Mouse (Mus musculus) lung, embryonic 14.5 days (tissue): Measurements from ENCODE around the gene Hcn1. TPM values are rescaled to one million over a fixed set of nuclear protein-coding genes. Genes with fewer than 3 reads are reported as not detected.
A peak's percentile ranks its signal among the peaks of the same experiment; 100 is the strongest.

Source experiments
- ATAC-seq: fragments of 200-750 bp; cut with Nextera tagmentation; 2 replicates; pipeline ENCODE4 v1.8.0; 2017; ENCODE audit warnings: mild to moderate bottlenecking, moderate TSS enrichment, moderate library complexity; ENCODE audit not compliant: insufficient read depth
- DNase-seq: peaks from one replicate; pipeline ENCODE4 v3.0.0-alpha.2; 2015
- H3K27ac ChIP-seq: fragments of 300-500 bp; sonication (generic); 2 replicates; pipeline ENCODE4 v1.5.1; 2014; ENCODE audit warnings: low read depth, mild to moderate bottlenecking, moderate library complexity
- H3K27me3 ChIP-seq: fragments of 300-500 bp; sonication (generic); 2 replicates; pipeline ENCODE4 v1.6.1; 2014; ENCODE audit warnings: low read length, control low read depth; ENCODE audit not compliant: insufficient read depth
- H3K36me3 ChIP-seq: fragments of 300-500 bp; sonication (generic); 2 replicates; pipeline ENCODE4 v1.6.1; 2014; ENCODE audit warnings: control low read depth; ENCODE audit not compliant: insufficient read depth
- H3K4me1 ChIP-seq: fragments of 300-500 bp; sonication (generic); 2 replicates; pipeline ENCODE4 v1.6.1; 2014; ENCODE audit warnings: antibody characterized with exemption, control low read depth; ENCODE audit not compliant: insufficient read depth
- H3K4me2 ChIP-seq: fragments of 300-500 bp; sonication (generic); 2 replicates; pipeline ENCODE4 v1.6.1; 2014; ENCODE audit warnings: mild to moderate bottlenecking
- H3K4me3 ChIP-seq: fragments of 300-500 bp; sonication (generic); 2 replicates; pipeline ENCODE4 v1.5.1; 2014; ENCODE audit warnings: low read depth, low read length
- H3K9ac ChIP-seq: fragments of 300-500 bp; sonication (generic); 2 replicates; pipeline ENCODE4 v1.6.1; 2014
- H3K9me3 ChIP-seq: fragments of 300-500 bp; sonication (generic); 2 replicates; pipeline ENCODE4 v1.6.1; 2016; ENCODE audit warnings: low read depth, low read length, control low read depth
- CTCF ChIP-seq: IDR thresholded peaks from 2 replicates; pipeline ENCODE4 v1.5.1; 2016; ENCODE audit warnings: antibody characterized with exemption, low read depth
- WGBS: fragments of 180-500 bp; shearing (Covaris S2); extraction: QIAGEN DNeasy Blood & Tissue Kit; methylation state at CpG from one replicate; pipeline ENCODE4 v1.1.7; 2014; 5-methylcytosine and 5-hydroxymethylcytosine counted together
- polyA plus RNA-seq: library from polyadenylated mRNA; unstranded; fragments of >200 nt; fragmentation: Nextera tagmentation; extraction: Ambion mirVana; gene quantifications from 2 replicates; pipeline ENCODE4 v1.2.1, GENCODE M21; 2014

Hcn1 gene
- polyA plus RNA-seq, 1 experiment from 2014 or later = 0.36 TPM

- Histone ChIP-seq H3K9ac (no peak overlapping the region), H3K27me3 (no peaks in the 10 kb centered on the region), H3K4me2 (no peak overlapping the region), H3K36me3 (no peaks in the 10 kb centered on the region), H3K27ac (no peak overlapping the region), H3K9me3 (no peaks in the 10 kb centered on the region), H3K4me3 (no peak overlapping the region), H3K4me1 (no peaks in the 10 kb centered on the region)
- peak; percentile 62; the same call in 1 of the 2 replicates for ATAC-seq
- TF ChIP-seq CTCF = no peak
- 51% methylated on average over 5 of the region's 5 CpGs for WGBS
- DNase-seq = peak; percentile 26
Observed at GRCm38 (mm10) chr13:117827628-117828027, 225.5 kb downstream of the Hcn1 start.

- H3K27ac ChIP-seq = no peak overlapping the region
- no peak overlapping the region for H3K9ac ChIP-seq
- H3K27me3 ChIP-seq = no peaks in the 10 kb centered on the region
- DNase-seq (no peak), ATAC-seq (no peak)
- no peaks in the 10 kb centered on the region for H3K4me1 ChIP-seq
- WGBS = 67% methylated on average over 1 of the region's 1 CpGs
- TF ChIP-seq CTCF = no peak
- H3K4me3 ChIP-seq = no peak overlapping the region
- H3K4me2 ChIP-seq = no peak overlapping the region
- H3K36me3 ChIP-seq = no peaks in the 10 kb centered on the region
- no peaks in the 10 kb centered on the region for H3K9me3 ChIP-seq
Observed at GRCm38 (mm10) chr13:117836658-117837057, 234.5 kb downstream of the Hcn1 start.

DNA sequence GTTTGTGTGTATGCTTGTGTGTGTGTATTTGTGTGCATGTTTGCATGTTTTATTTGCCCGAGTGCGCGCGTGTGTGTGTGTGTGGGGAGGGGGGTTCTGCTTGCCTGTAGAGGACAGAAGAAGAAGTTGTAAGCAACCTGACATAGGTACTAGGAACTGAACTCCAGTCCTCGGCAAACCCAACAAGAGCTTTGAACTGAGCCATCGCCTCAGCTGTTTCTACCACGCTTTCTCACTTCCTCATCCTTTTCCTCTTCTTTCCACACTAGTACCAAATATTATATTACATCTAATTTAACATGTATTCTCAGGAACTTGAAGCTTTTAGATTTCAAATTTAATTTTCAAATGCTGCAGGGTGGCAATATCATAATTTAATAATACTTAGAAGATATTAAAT is 236.1 kb downstream of the Hcn1 start:
- Histone ChIP-seq H3K4me3 (no peak overlapping the region), H3K9me3 (no peaks in the 10 kb centered on the region), H3K27ac (no peak overlapping the region), H3K27me3 (no peaks in the 10 kb centered on the region), H3K9ac (no peak overlapping the region), H3K4me1 (no peaks in the 10 kb centered on the region), H3K4me2 (no peak overlapping the region), H3K36me3 (no peaks in the 10 kb centered on the region)
- TF ChIP-seq CTCF = no peak
- ATAC-seq (no peak), DNase-seq (no peak)
- WGBS = 87% methylated on average over 7 of the region's 7 CpGs

GRCm38 (mm10) chr13:117842366-117842765 is 240.2 kb downstream of the Hcn1 start:
- Histone ChIP-seq H3K9me3 (no peaks in the 10 kb centered on the region), H3K4me2 (no peak overlapping the region), H3K4me1 (no peaks in the 10 kb centered on the region), H3K9ac (no peak overlapping the region), H3K4me3 (no peak overlapping the region), H3K36me3 (no peaks in the 10 kb centered on the region), H3K27ac (no peak overlapping the region), H3K27me3 (no peaks in the 10 kb centered on the region)
- no peak for TF ChIP-seq CTCF
- DNase-seq = no peak
- ATAC-seq = no peak

- Histone ChIP-seq H3K4me2 (no peak overlapping the region), H3K9me3 (no peaks in the 10 kb centered on the region), H3K36me3 (no peaks in the 10 kb centered on the region), H3K4me3 (no peak overlapping the region), H3K4me1 (no peaks in the 10 kb centered on the region), H3K9ac (no peak overlapping the region), H3K27me3 (no peaks in the 10 kb centered on the region), H3K27ac (no peak overlapping the region)
- WGBS = 90% methylated on average over 2 of the region's 2 CpGs
- ATAC-seq (no peak), DNase-seq (no peak)
- no peak for TF ChIP-seq CTCF
Observed at GRCm38 (mm10) chr13:117847290-117847689, 245.2 kb downstream of the Hcn1 start.

DNA sequence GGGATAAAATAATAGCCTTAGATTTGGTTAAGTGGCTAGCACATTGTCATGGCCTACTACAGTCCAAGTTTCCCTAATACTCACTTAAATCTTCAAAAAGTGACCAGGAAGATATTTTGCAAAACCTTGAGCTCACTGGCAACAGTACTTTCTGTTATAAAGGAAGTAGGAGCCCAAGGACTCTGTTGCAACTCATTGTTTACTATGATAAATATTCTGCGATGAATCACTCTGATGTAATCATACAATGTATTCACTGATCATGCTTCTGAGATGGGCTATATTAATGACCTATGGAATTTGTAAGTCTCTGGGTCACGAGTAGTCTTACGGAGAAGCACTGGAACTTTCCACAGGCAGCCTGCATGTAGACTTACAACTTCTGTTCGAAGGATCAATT is 246.6 kb downstream of the Hcn1 start:
- no peak overlapping the region for H3K9ac ChIP-seq
- H3K4me2 ChIP-seq = no peak overlapping the region
- 86% methylated on average over 4 of the region's 4 CpGs for WGBS
- no peak for TF ChIP-seq CTCF
- H3K27ac ChIP-seq = no peak overlapping the region
- H3K9me3 ChIP-seq = no peaks in the 10 kb centered on the region
- no peak overlapping the region for H3K4me3 ChIP-seq
- ATAC-seq = no peak
- no peaks in the 10 kb centered on the region for H3K27me3 ChIP-seq
- DNase-seq = no peak
- no peaks in the 10 kb centered on the region for H3K36me3 ChIP-seq
- H3K4me1 ChIP-seq = no peaks in the 10 kb centered on the region

- DNase-seq = peak; percentile 15
- no peak overlapping the region for H3K4me3 ChIP-seq
- H3K36me3 ChIP-seq = no peaks in the 10 kb centered on the region
- no peak overlapping the region for H3K4me2 ChIP-seq
- H3K27me3 ChIP-seq = no peaks in the 10 kb centered on the region
- TF ChIP-seq CTCF = no peak
- 38% methylated on average over 6 of the region's 6 CpGs for WGBS
- H3K9ac ChIP-seq = no peak overlapping the region
- H3K9me3 ChIP-seq = no peaks in the 10 kb centered on the region
- H3K27ac ChIP-seq = no peak overlapping the region
- ATAC-seq = no peak; the same call in 1 of the 2 replicates
- no peaks in the 10 kb centered on the region for H3K4me1 ChIP-seq
Observed at GRCm38 (mm10) chr13:117851954-117852710, 250.0 kb downstream of the Hcn1 start.
